Mouse (Mus musculus) layer of hippocampus, adult 9-11 months (tissue): ENCODE measurements around the gene Sdhc.
"Not testable (repeated sequence)": the region's sequence is repeated elsewhere in the genome, so short reads cannot be mapped to it uniquely, and the experiment has no call there.

Experiments
- DNase-seq: peaks from one replicate; pipeline ENCODE4 v3.0.0; 2022

Sdhc gene

GRCm38 (mm10) chr1:171165629-171166345, 15.4 kb upstream of the Sdhc start:
- DNase-seq = no peak

GRCm38 (mm10) chr1:171164258-171164657, 13.9 kb upstream of the Sdhc start:
- no peak for DNase-seq

GRCm38 (mm10) chr1:171162526-171162925, 12.1 kb upstream of the Sdhc start:
- no peak for DNase-seq

GRCm38 (mm10) chr1:171159485-171159975, 9.1 kb upstream of the Sdhc start:
- no peak for DNase-seq

GRCm38 (mm10) chr1:171157965-171158364, 7.6 kb upstream of the Sdhc start:
- DNase-seq = no peak

GRCm38 (mm10) chr1:171156644-171157043, 6.2 kb upstream of the Sdhc start:
- no peak for DNase-seq

- DNase-seq = no peak
Observed at GRCm38 (mm10) chr1:171151966-171152365, 1.6 kb upstream of the Sdhc start.

- peak; percentile 18 for DNase-seq
Observed at GRCm38 (mm10) chr1:171150838-171151391, 512 bp upstream of the Sdhc start.

GRCm38 (mm10) chr1:171142981-171143380, 7.4 kb downstream of the Sdhc start:
- DNase-seq = not testable (repeated sequence)

GRCm38 (mm10) chr1:171137486-171138155, 12.8 kb downstream of the Sdhc start:
- not testable (repeated sequence) for DNase-seq

- no peak for DNase-seq
Observed at GRCm38 (mm10) chr1:171135600-171135999, 14.8 kb downstream of the Sdhc start.

GRCm38 (mm10) chr1:171130971-171131370, 19.4 kb downstream of the Sdhc start:
- DNase-seq = no peak

- peak; percentile 92 for DNase-seq
Observed at GRCm38 (mm10) chr1:171129251-171129650, 21.2 kb downstream of the Sdhc start.

- no peak for DNase-seq
Observed at GRCm38 (mm10) chr1:171124398-171124797, 26.0 kb downstream of the Sdhc start.

GRCm38 (mm10) chr1:171122932-171123331, 27.5 kb downstream of the Sdhc start:
- no peak for DNase-seq

- no peak for DNase-seq
Observed at GRCm38 (mm10) chr1:171121839-171122238, 28.6 kb downstream of the Sdhc start.

GRCm38 (mm10) chr1:171120893-171121292, 29.5 kb downstream of the Sdhc start:
- no peak for DNase-seq

- DNase-seq = no peak
Observed at GRCm38 (mm10) chr1:171119405-171119804, 31.0 kb downstream of the Sdhc start.

GRCm38 (mm10) chr1:171118996-171119395, 31.4 kb downstream of the Sdhc start:
- DNase-seq = no peak

GRCm38 (mm10) chr1:171118269-171118684, 32.1 kb downstream of the Sdhc start:
- peak; percentile 53 for DNase-seq

GRCm38 (mm10) chr1:171116280-171116679, 34.1 kb downstream of the Sdhc start:
- no peak for DNase-seq

- DNase-seq = peak; percentile 77
Observed at GRCm38 (mm10) chr1:171113873-171114299, 36.5 kb downstream of the Sdhc start, which contains the start of gene Cfap126. Cfap126 (plus strand) TSS chr1:171113918.

- no peak for DNase-seq
Observed at GRCm38 (mm10) chr1:171112986-171113385, 37.4 kb downstream of the Sdhc start.
